Mouse (Mus musculus) NIH3T3 (cell line): Measurements from ENCODE around the gene Vps37d.
A peak's percentile ranks its signal among the peaks of the same experiment; 100 is the strongest.
"Not testable (repeated sequence)": the region's sequence is repeated elsewhere in the genome, so short reads cannot be mapped to it uniquely, and the experiment has no call there.

Source experiments
- DNase-seq: peaks from one replicate; pipeline ENCODE4 v3.0.0-alpha.2; 2012; ENCODE audit warnings: low read depth

The Vps37d gene

DNA sequence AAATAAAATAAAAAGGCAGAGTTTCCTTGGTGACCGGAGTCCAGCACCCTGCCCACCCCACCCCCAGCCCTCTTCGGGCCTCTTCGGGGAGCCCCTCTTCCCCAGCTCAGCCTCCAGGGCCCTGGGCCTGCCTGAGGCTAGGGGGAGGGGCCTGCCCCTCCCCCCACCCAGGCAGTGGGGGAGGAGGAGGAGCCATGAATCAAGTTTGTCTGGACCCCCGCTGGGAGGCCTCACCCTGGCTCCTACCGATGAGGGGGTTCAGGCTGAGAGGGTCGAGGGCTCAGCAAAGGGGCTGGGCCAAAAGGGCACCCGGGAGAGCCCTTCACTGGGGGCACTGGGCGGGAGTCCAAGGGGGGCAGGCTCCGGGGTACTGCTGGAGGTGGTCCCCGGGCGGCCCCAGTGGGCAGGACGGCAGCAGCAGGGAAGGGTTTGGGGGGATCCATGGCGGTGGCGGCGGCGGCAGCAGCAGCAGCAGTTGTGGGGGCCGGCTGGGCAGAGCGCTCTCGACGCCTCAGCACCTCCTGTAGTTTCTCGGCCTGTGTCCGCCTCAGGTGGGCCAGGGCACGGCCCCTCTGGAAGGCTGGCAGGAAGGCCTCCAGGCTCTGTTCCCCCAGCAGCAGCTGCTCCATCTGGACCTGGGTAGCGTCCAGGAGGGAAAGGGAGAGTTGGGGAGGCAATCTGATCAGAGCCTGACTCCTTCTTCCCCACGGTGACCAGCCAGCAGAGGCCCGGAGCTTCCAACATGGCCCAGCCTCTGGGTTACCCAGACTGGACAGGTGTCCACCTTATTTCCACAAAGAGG lies 4.5 kb downstream of the Vps37d start:
- no peak for DNase-seq

DNA sequence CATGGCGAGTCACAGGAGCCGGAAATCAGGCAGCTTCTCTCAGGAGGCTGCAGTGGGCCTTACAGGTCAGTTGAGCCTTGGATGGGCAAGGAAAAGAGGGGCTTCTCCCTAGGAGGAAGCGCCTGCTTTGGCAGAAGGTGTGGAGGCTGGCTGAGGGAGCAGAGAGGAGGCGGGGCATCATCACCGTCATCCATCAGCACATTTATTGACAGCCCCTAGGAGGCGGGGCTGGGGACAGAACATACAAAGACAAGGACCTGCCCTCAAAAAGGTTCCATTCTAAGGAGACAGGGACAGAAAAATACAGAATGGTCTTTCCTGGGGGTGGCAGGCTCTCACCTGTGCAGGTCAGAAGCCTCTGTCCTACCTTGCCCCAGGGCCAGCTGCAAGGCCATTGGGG lies 5.3 kb downstream of the Vps37d start:
- no peak for DNase-seq

DNA sequence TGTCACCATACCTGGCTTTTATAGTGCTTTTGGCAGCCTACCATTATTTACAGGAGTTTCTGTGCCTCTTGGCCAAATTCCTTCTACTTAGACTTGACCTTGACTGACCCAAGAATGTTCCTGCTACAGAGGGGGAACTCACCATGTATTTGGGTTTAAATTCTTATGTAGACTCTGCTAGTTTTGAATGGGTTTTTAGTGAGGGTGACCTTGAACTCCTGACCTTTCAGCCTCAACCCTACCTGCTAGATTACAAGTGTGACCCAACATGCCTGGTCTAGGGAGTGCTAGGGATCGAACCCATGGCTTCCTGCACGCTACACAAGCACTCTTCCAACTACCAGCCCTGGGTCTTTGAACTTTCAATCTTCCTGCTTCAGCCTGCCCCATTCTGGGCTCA lies 6.0 kb downstream of the Vps37d start:
- DNase-seq = no peak

DNA sequence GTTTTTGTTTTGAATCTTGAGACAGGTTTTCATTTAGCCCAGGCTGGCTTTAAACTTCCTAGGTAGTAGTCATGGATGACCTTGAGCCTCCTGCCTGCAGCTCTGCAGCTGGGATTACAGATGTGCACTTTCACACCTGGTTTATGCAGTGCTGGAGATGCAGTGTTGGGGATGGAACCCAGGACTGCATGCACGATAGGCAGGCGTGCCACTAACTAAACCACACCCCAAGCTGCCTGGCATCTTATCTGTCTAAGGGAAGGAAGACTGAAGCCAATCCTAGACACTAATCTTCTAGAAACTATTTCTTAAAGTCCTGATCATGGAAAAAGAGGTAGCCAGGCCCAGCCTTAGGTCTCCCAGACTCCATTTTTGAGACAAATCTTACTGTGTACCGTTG lies 7.6 kb downstream of the Vps37d start:
- DNase-seq = no peak

DNA sequence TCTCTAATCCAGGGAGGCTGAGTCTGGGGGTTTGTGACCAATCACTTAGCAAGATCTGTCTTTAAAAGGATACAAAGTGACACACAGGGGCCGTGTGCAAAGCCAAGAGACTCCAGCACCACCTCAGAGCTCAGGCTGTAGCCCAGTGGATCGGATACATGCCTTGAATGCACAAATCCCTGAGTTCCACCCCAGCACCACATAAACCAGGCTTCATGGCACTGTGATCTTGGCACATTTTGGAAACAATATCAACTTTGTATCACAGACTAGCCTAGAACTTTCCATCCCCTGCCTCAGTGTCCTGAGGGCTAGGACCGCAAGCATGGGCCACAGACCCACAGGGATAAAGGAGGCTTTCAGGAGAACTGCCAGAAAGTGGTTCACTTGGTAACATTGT lies 12.1 kb downstream of the Vps37d start:
- DNase-seq = no peak

DNA sequence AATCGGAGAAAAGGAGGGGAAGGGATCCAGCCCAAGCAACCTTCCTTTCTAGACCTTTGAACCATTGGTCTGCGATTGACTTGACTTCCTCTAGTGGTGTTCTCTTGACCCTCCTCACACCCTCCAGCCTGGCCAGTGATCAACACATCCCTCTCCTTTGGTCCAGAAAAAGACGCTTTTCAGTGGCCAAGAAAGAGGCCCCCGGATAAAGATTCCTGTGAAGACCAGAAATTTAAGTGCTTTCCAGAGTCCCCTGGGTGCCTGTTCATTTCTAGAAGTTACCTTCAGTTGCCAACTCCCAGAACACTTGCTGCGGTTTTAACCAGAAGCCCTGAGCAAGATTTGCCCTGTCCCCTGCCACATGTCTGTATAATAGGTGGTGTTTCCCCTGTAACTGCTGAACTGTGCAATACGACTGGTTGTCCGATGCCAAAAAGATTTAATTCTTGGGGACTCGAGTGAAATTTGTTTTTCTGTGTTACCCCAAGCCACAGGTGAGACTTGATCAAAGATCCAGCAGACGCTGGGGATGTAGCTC lies 13.1 kb downstream of the Vps37d start, which contains the start of gene Bud23:
Bud23 (minus strand) TSS at position 51 of the 538 bp plus-strand sequence.
- DNase-seq = not testable (repeated sequence)

DNA sequence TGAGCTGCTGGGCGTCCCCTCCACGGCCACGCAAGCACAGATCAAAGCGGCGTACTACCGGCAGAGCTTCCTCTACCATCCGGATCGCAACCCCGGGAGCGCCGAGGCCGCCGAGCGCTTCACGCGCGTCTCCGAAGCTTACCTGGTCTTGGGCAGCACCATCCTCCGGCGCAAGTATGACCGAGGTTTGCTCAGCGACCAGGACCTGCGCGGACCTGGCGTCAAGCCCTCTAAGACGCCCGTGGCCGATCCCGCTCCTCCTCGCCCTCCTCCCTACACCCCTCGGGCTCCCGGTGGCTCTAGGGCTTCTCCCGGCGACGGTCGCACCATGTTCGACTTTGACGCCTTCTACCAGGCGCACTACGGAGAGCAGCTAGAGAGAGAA lies 13.7 kb downstream of the Vps37d start:
- no peak for DNase-seq

DNA sequence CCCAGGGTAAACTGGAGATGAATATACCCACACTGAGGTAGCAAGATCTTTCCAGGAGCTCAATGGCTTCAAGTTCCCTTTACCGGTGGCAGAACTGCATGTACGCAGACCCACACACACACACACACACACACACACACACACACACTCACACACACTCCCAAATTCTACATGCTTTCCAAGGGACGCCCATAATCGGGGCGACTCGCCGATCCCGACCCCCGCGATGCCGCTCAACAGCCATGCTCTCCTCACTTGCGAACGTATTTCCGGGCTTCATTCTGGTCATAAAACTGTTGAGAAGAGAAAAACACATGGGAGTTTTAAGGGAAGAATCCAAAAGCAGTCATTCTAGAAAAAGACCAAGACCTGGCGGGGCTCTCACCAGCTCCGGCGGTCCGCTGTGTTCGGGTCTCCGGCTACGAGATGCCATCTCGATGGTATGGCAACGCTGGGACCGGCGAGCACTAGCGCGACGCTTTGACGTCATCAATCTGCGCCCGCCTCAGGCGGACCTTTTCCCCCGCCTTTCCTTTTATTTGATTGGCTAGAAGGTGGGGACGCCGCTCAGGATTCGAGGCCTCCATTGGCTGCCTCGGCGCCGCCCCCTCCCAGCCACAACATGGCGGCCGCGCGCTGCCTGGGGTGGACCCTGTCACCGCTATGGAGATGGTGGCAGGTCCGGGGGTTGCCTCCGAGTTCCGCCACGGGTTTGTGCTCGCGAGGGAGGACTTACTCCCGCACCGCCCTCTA lies 14.3 kb downstream of the Vps37d start, which contains the start of gene Dnajc30:
Dnajc30 (plus strand) TSS at position 574 of the 753 bp plus-strand sequence.
- peak; percentile 98 for DNase-seq

DNA sequence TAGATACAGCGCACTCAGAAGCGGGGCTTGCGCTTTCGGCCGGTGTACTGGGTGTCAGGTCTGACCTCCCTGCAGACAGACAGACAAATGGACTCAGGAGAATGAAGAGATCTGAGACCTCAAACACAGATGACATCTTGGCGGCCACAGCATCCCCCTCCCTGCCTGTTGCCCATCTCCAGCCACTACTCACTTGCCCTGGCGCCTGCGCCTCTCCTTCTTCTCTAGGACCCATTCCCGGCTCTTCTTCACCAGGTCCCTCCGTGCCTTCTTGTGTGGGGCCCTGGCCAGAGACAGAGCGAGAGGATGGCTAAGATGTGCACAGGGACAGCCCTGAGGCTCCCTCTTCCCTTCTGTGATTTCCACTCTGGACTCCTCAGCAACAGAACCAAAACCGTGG lies 24.7 kb downstream of the Vps37d start:
- no peak for DNase-seq

DNA sequence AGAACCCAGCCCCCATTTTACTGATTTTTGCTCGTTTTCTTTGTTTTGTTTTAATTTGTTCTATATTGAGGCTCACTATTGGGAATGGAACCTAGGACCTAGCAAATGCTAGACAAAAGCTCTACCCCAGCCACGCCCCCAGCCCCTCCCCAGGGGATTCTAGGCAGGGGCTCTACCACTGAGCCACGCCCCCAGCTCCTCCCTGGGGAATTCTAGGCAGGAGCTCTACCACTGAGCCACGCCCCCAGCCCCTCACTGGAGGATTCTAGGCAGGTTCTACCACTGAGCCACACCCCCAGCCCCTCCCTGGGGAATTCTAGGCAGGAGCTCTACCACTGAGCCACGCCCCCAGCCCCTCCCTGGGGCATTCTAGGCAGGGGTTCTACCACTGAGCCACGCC lies 28.8 kb downstream of the Vps37d start:
- DNase-seq = not testable (repeated sequence)

DNA sequence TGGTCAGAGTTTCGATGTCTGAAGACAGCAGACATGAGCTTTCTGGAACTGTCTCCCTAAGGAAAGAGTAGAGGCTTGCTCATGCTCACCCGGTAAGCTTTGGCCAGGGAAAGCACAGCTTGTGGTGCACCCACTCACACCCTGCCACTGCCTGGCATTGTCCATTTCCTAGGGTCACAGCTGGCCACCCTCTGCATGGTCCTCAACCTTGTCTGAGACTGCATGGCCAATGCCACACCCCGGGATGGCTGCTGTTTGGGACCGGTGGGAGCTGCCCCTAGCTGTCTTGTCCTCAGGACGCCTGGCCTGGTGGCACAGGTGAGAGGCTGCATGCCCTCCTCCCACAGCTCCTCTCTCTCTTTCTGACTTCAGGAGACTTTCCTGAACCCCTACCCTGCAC lies 29.5 kb downstream of the Vps37d start:
- no peak for DNase-seq

DNA sequence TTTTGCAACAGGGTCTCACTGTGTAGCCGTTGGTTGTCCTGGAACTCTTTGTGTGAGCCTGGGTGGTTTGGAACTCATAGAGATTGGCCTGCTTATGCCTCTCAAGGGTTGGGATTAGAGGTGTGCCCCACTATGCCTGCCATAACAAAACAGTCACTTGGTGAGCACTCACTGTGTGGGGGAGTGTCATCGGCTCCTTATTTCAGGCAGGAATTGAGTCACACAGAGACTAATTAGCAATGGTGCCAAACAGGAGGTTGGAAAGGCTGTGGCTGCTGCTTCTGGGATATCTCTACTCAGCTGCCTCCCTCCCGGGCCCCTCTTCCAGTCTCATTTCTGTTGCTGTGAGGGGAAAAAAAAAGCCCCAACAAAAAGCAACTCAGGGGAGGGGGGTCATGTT lies 33.5 kb downstream of the Vps37d start:
- DNase-seq = no peak

DNA sequence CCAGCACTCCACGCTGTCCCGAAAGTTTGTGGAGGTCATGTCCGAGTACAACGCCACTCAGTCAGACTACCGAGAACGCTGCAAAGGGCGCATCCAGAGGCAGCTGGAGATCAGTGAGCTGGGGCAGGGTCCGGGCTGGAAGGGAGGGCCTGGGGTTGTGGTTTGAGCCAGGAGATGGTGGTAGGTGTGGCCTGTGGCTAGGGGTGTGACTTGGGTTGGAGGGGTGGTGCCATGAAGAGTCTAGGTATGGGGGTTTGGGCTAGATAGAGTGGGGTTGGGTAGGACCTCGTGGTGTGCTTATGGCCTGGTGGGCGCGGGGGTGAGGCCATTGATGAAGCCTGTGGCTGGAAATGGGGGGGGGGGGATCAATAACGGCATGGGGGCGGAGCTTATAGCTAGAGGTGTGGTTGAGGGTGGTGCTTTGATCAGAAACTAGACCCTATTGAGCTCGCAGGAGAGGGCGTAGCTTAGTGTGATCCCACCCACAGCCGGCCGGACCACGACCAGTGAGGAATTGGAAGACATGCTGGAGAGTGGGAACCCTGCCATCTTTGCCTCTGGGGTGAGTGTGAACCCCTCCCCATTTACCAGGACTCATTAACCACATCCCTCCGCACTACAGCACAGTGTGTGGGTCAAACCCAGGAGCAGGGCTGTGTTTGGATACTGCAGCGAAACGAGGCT lies 35.8 kb downstream of the Vps37d start:
- DNase-seq = no peak

DNA sequence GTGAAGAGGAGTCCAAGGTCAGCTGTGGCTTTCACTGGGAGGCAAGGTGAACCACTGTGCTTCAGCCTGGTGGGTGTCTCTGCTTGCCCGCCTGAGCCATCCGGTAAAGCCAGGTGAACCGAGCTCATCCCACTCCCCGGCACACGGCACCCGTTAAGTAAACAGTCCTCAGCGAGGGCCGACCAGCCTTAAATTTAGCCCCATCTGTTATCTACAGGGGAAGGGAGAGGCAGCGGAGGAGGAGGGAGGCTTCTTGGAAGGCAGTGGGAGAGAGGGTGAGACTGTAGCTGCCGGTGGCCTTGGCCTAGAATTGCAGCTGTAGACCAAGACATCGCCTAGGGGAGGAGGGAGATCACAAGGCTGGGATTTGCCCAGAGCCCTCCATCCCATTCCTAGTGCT lies 37.3 kb downstream of the Vps37d start:
- DNase-seq = no peak

DNA sequence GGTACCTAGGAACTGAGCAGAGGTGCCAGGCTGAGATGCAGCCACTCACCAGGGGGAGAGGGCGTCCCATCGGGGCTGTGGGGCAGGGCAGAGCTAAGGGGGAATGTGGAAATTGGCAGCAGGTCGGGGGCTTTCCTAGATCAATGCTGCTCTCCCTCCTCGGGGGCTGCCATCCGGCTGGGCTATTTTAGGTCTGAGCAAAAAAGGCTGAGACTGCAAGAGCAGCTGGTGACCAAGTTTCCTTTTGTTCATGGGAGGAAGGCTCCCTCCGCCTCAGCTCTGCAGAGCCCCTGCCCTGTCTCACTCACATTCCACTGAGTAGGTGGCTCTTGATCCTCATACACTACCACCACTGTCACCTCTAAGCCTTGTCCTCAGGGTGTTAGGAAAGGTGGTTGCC lies 38.0 kb downstream of the Vps37d start:
- no peak for DNase-seq

DNA sequence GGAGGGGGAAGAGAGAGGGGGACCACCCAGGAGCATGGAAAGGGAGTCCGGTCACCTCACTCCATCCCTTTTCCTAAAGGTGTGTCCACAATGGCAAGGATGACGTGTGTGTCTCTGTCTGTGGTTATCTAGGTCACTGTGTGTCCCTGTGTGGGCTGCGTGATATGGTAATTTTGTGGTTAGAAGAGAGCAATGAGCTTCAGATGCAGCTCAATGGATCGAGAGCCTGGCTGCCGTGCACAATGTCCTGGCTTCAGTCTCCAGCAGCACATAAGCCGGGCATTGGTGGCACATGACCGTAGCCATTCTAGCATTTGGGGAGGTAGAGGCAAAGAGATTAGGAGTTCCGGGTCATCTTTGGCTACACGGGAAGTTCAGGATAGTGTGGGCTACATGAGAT lies 38.5 kb downstream of the Vps37d start:
- no peak for DNase-seq

DNA sequence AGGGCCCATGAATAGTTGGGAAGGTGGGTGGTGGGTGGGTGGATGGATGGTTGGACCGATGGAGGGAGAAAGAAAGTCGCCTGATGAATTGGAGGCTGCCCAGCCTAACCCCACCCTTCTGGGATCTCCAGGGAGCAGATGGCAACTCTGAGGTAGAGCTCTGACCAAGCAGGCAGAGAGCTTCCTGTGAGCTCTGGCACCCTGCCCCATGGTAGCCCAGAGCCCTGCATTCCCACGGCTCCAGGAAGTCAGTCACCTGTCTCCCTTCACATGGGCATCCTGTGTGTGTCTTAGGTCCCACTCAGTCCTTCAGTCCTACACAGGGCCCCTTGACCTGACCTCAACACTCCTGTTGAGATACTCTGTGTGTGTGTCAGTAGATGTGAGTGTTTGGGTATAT lies 40.1 kb downstream of the Vps37d start:
- no peak for DNase-seq

DNA sequence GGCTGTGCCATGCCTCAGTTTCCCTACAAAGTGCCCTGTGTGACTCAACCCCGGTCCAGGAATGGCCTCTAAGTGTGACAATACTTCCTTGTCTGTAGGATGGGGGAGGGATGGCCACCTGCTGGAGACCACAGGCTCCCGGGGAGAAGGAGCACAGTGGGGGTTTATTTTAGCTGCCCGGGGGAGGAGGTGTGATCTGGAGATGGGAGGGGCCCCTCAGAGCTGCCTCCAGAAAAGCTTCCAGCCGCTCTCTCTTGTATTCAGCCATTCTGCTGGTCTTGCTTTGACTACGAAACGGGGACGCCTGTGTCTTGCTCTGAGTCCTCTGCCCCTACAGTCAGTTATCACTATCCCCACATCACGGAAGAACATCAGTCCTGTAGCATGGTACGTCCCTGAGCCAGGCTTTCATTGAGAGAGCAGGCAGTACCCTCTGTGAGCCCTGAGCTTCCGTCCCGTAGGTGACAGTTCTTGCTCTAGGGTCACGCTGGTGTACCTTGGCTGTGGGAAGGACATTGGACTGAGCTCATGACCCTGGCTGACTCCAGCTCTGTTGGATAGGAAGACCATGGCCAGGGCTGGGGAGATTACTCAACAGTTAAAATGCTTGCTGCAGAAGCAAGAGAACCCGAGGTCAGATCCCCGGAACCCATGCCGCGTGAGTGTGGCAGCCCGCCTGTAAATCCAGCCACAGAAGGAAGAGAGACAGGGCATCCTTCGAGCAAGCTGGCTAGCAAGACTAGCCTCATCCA lies 42.3 kb downstream of the Vps37d start:
- DNase-seq = no peak

DNA sequence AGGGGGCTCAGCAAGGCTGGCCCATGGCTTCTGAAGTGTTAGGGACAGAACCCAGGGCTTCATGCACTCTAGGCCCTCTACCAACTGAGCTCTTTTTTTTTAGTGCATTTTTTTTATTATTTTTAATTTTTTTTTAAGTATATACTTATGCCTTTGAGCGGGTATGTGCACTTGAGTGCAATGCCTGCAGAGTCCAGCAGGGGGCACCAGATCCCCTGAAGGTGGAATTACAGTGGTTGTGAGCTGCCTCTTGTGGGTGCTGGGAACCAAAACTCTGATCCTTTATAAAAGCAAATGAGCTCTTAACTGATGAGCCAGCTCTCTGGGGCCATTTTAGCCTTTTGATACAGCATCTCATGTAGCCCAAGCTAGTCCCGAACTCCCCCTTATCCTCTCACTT lies 43.5 kb downstream of the Vps37d start:
- no peak for DNase-seq

DNA sequence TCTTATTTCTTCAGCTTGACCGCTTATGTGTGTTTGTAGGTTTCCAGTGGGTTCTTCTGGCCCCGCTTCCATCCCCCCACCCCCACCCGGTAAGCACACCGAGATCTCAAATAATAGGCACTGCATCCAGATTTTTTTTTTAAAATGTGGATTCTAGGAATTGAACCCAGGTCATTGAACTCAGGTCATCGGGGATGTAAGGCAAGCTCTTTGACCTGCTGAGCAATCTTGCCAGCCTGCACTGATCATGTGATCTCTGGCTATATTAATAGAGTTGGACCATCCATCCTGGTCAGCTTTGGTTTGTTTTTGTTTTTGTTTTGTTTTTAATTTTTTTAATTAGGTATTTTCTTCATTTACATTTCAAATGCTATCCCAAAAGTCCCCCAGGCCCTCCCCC lies 45.5 kb downstream of the Vps37d start:
- no peak for DNase-seq

DNA sequence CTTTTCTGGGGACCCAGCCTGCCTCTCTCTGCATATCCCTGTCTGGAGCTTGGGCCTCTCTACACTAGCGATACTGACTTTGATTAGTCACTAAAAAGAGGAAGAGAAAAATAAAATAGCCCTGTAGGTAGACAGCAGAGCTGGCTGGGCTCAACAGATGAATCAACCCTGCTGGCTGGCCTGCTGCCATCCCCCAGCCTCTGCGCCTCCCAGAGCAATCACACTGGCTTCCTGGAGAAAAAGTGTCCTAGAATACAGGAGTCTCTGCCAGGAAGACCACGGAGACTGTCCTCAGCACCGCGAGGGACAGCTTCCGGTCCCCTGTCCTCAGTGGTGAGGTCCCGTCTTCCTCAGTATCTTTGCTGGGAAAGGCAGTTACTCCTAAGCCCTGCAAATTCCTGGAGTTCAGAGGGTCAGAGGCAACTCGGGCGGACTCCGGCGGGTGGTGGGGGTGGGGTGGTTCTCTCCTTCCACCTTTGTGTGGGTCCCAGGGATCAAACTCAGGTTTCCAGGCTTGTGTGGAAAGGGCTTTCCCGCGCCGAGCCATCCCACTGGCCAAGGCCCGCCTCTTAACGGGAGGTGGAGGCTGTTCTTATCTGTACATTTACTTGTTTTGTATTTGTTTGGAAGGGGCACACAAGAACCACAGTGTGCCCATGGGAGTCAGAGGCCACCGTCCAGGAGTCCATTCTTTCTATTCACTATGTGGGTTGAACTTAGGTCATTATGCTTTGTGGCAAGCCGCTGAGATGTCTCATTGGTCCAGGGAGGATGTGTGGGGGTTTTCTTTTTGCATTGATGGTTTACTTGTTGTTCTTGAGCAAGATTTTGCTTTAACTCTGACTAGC lies 48.8 kb downstream of the Vps37d start:
- peak; percentile 91 for DNase-seq
